Mouse (Mus musculus) stomach, embryonic 16.5 days (tissue): ENCODE data around the gene Krt34. TPM values are rescaled to one million over a fixed set of nuclear protein-coding genes. Genes with fewer than 3 reads are reported as not detected.

Experiments used
- ATAC-seq: fragments of 200-750 bp; cut with Nextera tagmentation; 2 replicates; pipeline ENCODE4 v1.8.0; 2017; ENCODE audit warnings: moderate number of reproducible peaks, moderate TSS enrichment; ENCODE audit not compliant: insufficient read depth, low FRiP score
- H3K27ac ChIP-seq: fragments of 300-500 bp; sonication (generic); 2 replicates; pipeline ENCODE4 v1.5.1; 2014; ENCODE audit warnings: low read length
- H3K27me3 ChIP-seq: fragments of 300-500 bp; sonication (generic); 2 replicates; pipeline ENCODE4 v1.6.1; 2014; ENCODE audit warnings: low read length, control low read depth, mixed read lengths; ENCODE audit not compliant: control insufficient read depth, insufficient read depth
- H3K36me3 ChIP-seq: fragments of 300-500 bp; sonication (generic); 2 replicates; pipeline ENCODE4 v1.6.1; 2014; ENCODE audit warnings: low read length; ENCODE audit not compliant: control insufficient read depth, insufficient read depth
- H3K4me1 ChIP-seq: fragments of 300-500 bp; sonication (generic); 2 replicates; pipeline ENCODE4 v1.6.1; 2014; ENCODE audit warnings: low read length, control low read depth, mixed read lengths; ENCODE audit not compliant: control insufficient read depth, insufficient read depth
- H3K4me2 ChIP-seq: fragments of 300-500 bp; sonication (generic); 2 replicates; pipeline ENCODE4 v1.6.1; 2014; ENCODE audit warnings: low read depth, low read length, mixed read lengths
- H3K4me3 ChIP-seq: fragments of 300-500 bp; sonication (generic); replicated peaks from 2 replicates; pipeline ENCODE4 v1.5.1; 2014; ENCODE audit warnings: mild to moderate bottlenecking, low read length
- H3K9ac ChIP-seq: fragments of 300-500 bp; sonication (generic); 2 replicates; pipeline ENCODE4 v1.6.1; 2014; ENCODE audit warnings: low read length
- H3K9me3 ChIP-seq: fragments of 300-500 bp; sonication (generic); replicated peaks from 2 replicates; pipeline ENCODE4 v1.6.1; 2016; ENCODE audit warnings: low read length, control low read depth; ENCODE audit not compliant: control insufficient read depth
- WGBS: fragments of 180-500 bp; shearing (Covaris S2); extraction: QIAGEN DNeasy Blood & Tissue Kit; methylation state at CpG from one replicate; pipeline ENCODE4 v1.1.7; 2014; 5-methylcytosine and 5-hydroxymethylcytosine counted together
- polyA plus RNA-seq: library from polyadenylated mRNA; unstranded; fragments of >200 nt; fragmentation: Nextera tagmentation; extraction: Ambion mirVana; gene quantifications from 2 replicates; pipeline ENCODE4 v1.2.1, GENCODE M21; 2015

Krt34 gene
- polyA plus RNA-seq, 1 experiment from 2014 or later: 3.2 TPM

GRCm38 (mm10) chr11:100050451-100050850 is 9.1 kb upstream of the Krt34 start, which contains the start of gene Krt31:
Krt31 (minus strand) TSS chr11:100050551.
- 79% methylated on average over 3 of the region's 3 CpGs for WGBS
- ATAC-seq: no peak

GRCm38 (mm10) chr11:100047193-100047592 is 5.8 kb upstream of the Krt34 start:
- no peaks in the 10 kb centered on the region for H3K36me3 ChIP-seq
- no peak overlapping the region for H3K4me3 ChIP-seq
- ATAC-seq: no peak

More at GRCm38 (mm10) chr11:100050451-100050850, 9.1 kb upstream of the Krt34 start, which contains the start of gene Krt31:
- no peak within 1 kb of the TSS for H3K4me3 ChIP-seq
- H3K27ac ChIP-seq: no peak within 1 kb of the TSS
- H3K4me1 ChIP-seq: no peaks in the 10 kb centered on the region
- H3K36me3 ChIP-seq: no peaks in the 10 kb centered on the region
- no peak within 1 kb of the TSS for H3K4me2 ChIP-seq
- H3K9ac ChIP-seq: no peak within 1 kb of the TSS
- no peaks in the 10 kb centered on the region for H3K9me3 ChIP-seq
- no peaks in the 10 kb centered on the region; the same call in 1 of the 2 replicates for H3K27me3 ChIP-seq

GRCm38 (mm10) chr11:100046303-100046866 is 5.0 kb upstream of the Krt34 start:
- H3K27me3 ChIP-seq: no peaks in the 10 kb centered on the region
- no peaks in the 10 kb centered on the region for H3K9me3 ChIP-seq
- H3K9ac ChIP-seq: no peak overlapping the region
- H3K27ac ChIP-seq: no peak overlapping the region
- ATAC-seq: no peak
- H3K4me2 ChIP-seq: no peak overlapping the region
- no peak overlapping the region for H3K4me3 ChIP-seq
- WGBS: 65% methylated on average over 6 of the region's 6 CpGs
- no peaks in the 10 kb centered on the region for H3K4me1 ChIP-seq
- H3K36me3 ChIP-seq: no peaks in the 10 kb centered on the region

More at GRCm38 (mm10) chr11:100047193-100047592, 5.8 kb upstream of the Krt34 start:
- WGBS: 68% methylated on average over 2 of the region's 2 CpGs
- Histone ChIP-seq H3K27me3 (no peaks in the 10 kb centered on the region), H3K27ac (no peak overlapping the region), H3K4me1 (no peaks in the 10 kb centered on the region), H3K4me2 (no peak overlapping the region), H3K9ac (no peak overlapping the region), H3K9me3 (no peaks in the 10 kb centered on the region)

GRCm38 (mm10) chr11:100029768-100030167 is 11.6 kb downstream of the Krt34 start, which contains the start of gene Krt33b:
Krt33b (minus strand) TSS chr11:100029868.
- Histone ChIP-seq H3K27ac (no peak within 1 kb of the TSS), H3K4me1 (no peaks in the 10 kb centered on the region), H3K4me3 (no peak within 1 kb of the TSS), H3K27me3 (no peaks in the 10 kb centered on the region), H3K36me3 (no peaks in the 10 kb centered on the region), H3K4me2 (no peak within 1 kb of the TSS), H3K9me3 (no peaks in the 10 kb centered on the region), H3K9ac (no peak within 1 kb of the TSS)
- no peak for ATAC-seq
- WGBS: 86% methylated on average over 6 of the region's 6 CpGs

GRCm38 (mm10) chr11:100021438-100021837 is 19.9 kb downstream of the Krt34 start:
- Histone ChIP-seq H3K9me3 (no peaks in the 10 kb centered on the region), H3K4me2 (no peak overlapping the region), H3K4me3 (no peak overlapping the region), H3K27ac (no peak overlapping the region), H3K36me3 (no peaks in the 10 kb centered on the region), H3K27me3 (no peaks in the 10 kb centered on the region), H3K9ac (no peak overlapping the region), H3K4me1 (no peaks in the 10 kb centered on the region)
- ATAC-seq: no peak
- 68% methylated on average over 5 of the region's 5 CpGs for WGBS

- no peak overlapping the region for H3K27ac ChIP-seq
- H3K36me3 ChIP-seq: no peaks in the 10 kb centered on the region
- ATAC-seq: no peak
- H3K9me3 ChIP-seq: no peaks in the 10 kb centered on the region
- H3K9ac ChIP-seq: no peak overlapping the region
- H3K4me1 ChIP-seq: 0 out of 2 replicates have a peak, but pooled peaks cover 2% of the 10 kb centered on the region
- no peak overlapping the region for H3K4me3 ChIP-seq
- WGBS: 68% methylated on average over 1 of the region's 1 CpGs
- H3K4me2 ChIP-seq: no peak overlapping the region
- H3K27me3 ChIP-seq: no peaks in the 10 kb centered on the region
These were observed 21.9 kb downstream of the Krt34 start for GRCm38 (mm10) chr11:100019466-100019865.

GRCm38 (mm10) chr11:100016112-100016511 is 25.2 kb downstream of the Krt34 start, which contains the start of gene Krt33a:
Krt33a (minus strand) TSS chr11:100016212.
- Histone ChIP-seq H3K4me1 (0 out of 2 replicates have a peak, but pooled peaks cover 3% of the 10 kb centered on the region), H3K4me2 (no peak within 1 kb of the TSS), H3K9me3 (no peaks in the 10 kb centered on the region), H3K4me3 (no peak within 1 kb of the TSS), H3K27ac (no peak within 1 kb of the TSS), H3K27me3 (no peaks in the 10 kb centered on the region), H3K9ac (no peak within 1 kb of the TSS), H3K36me3 (no peaks in the 10 kb centered on the region)
- 65% methylated on average over 4 of the region's 4 CpGs for WGBS
- no peak for ATAC-seq

- peak overlapping the region; percentile 63 for H3K27ac ChIP-seq
- H3K4me1 ChIP-seq: 0 out of 2 replicates have a peak, but pooled peaks cover 3% of the 10 kb centered on the region
- no peaks in the 10 kb centered on the region for H3K27me3 ChIP-seq
- no peak overlapping the region for H3K9ac ChIP-seq
- H3K36me3 ChIP-seq: no peaks in the 10 kb centered on the region
- peak; percentile 72 for ATAC-seq
- 49% methylated on average over 4 of the region's 4 CpGs for WGBS
- H3K4me2 ChIP-seq: no peak overlapping the region
- H3K9me3 ChIP-seq: no peaks in the 10 kb centered on the region
- no peak overlapping the region for H3K4me3 ChIP-seq
These were observed 27.6 kb downstream of the Krt34 start for GRCm38 (mm10) chr11:100013691-100014171.

- ATAC-seq: no peak
- no peaks in the 10 kb centered on the region for H3K27me3 ChIP-seq
- H3K36me3 ChIP-seq: no peaks in the 10 kb centered on the region
- H3K9me3 ChIP-seq: no peaks in the 10 kb centered on the region
- H3K27ac ChIP-seq: no peak overlapping the region
- H3K4me1 ChIP-seq: 0 out of 2 replicates have a peak, but pooled peaks cover 3% of the 10 kb centered on the region
- H3K4me3 ChIP-seq: no peak overlapping the region
- H3K9ac ChIP-seq: no peak overlapping the region
- 76% methylated on average over 5 of the region's 5 CpGs for WGBS
- H3K4me2 ChIP-seq: no peak overlapping the region
These were observed 30.7 kb downstream of the Krt34 start for GRCm38 (mm10) chr11:100010682-100011081.
